Mouse (Mus musculus): ENCODE measurements around the gene Setd1a. TPM values are rescaled to one million over a fixed set of nuclear protein-coding genes. Genes with fewer than 3 reads are reported as not detected.
A peak's percentile ranks its signal among the peaks of the same experiment; 100 is the strongest.

The Setd1a gene
- polyA plus RNA-seq, 1 experiment from 2014 or later: 26.0 TPM

DNA sequence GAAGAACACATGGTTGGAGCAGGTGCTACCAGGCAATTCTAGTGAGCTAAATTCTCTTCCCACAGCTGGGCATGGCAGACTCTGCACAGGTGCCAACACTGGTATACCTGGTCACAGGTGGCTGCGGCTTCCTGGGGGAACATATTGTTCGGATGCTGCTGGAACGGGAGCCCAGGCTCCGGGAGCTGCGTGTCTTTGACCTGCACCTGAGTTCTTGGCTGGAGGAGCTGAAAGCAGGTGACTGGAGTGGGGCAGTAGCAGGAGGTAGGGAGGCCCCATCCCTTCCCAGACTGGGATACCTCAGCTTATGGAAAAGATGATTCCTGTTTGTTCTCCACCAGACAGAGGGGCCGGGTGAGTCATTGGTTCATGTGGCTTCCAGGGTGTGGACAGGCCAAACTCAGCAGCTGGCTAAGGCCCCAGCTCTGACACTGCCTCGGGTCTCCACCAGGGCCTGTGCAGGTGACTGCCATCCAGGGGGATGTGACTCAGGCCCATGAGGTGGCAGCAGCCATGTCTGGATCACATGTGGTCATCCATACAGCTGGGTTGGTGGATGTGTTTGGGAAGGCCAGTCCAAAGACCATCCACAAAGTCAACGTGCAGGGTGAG lies 24.6 kb downstream of the Setd1a start:
- 87% methylated on average over 8 of the region's 8 CpGs for WGBS
- Histone ChIP-seq H3K27me3 (replicated peaks; ENCODE audit: control insufficient read depth, insufficient read depth, low read length) (no peaks in the 10 kb centered on the region), H3K27ac (ENCODE audit: low read depth, low read length) (peak overlapping the region; percentile 53; the same call in 1 of the 2 replicates), H3K4me1 (replicated peaks; ENCODE audit: control insufficient read depth, insufficient read depth, low read length) (peaks cover 20% of the 10 kb centered on the region), H3K9ac (ENCODE audit: low read depth, low read length) (peak overlapping the region; percentile 50), H3K36me3 (ENCODE audit: control insufficient read depth, insufficient read depth, low read length) (peaks cover 40% of the 10 kb centered on the region), H3K4me3 (ENCODE audit: low read depth, low read length) (peak overlapping the region; percentile 29), H3K4me2 (peak overlapping the region; percentile 62), H3K9me3 (ENCODE audit: control insufficient read depth, low read length) (no peaks in the 10 kb centered on the region)
- DNase-seq (ENCODE audit: low spot score) (no peak), ATAC-seq (replicated peaks; ENCODE audit: low FRiP score) (no peak)

DNA sequence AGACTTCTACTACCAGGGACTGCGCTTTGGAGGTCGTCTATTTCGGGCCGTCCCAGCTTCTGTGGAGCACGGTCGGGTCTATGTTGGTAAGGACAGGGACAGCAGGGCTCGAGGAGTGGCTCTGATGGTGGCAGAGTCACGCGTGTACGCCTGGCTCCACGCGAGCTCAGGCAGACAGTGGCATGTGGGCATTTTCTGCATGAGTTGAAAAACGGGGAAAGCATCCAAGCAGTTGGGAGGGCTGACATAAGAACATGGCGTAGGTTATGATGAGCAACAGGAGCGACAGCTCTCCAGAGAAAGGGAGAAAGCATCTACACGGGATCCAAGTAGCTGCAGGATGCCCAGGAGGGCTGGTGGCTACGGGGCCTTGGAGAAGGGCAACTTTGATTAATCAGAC lies 25.8 kb downstream of the Setd1a start:
- 89% methylated on average over 17 of the region's 17 CpGs for WGBS
- Histone ChIP-seq H3K36me3 (ENCODE audit: control insufficient read depth, insufficient read depth, low read length) (peaks cover 33% of the 10 kb centered on the region), H3K9ac (ENCODE audit: low read depth, low read length) (no peak overlapping the region), H3K9me3 (ENCODE audit: control insufficient read depth, low read length) (no peaks in the 10 kb centered on the region), H3K4me2 (no peak overlapping the region), H3K27ac (ENCODE audit: low read depth, low read length) (no peak overlapping the region), H3K4me3 (ENCODE audit: low read depth, low read length) (no peak overlapping the region), H3K27me3 (replicated peaks; ENCODE audit: control insufficient read depth, insufficient read depth, low read length) (no peaks in the 10 kb centered on the region), H3K4me1 (replicated peaks; ENCODE audit: control insufficient read depth, insufficient read depth, low read length) (peaks cover 27% of the 10 kb centered on the region)
- ATAC-seq (replicated peaks; ENCODE audit: low FRiP score): no peak
- no peak for DNase-seq (ENCODE audit: low spot score)

- Histone ChIP-seq H3K4me3 (ENCODE audit: low read depth, low read length) (no peak overlapping the region), H3K4me1 (replicated peaks; ENCODE audit: control insufficient read depth, insufficient read depth, low read length) (peaks cover 25% of the 10 kb centered on the region), H3K27me3 (replicated peaks; ENCODE audit: control insufficient read depth, insufficient read depth, low read length) (no peaks in the 10 kb centered on the region), H3K36me3 (ENCODE audit: control insufficient read depth, insufficient read depth, low read length) (no peaks in the 10 kb centered on the region; the same call in 1 of the 2 replicates), H3K9me3 (ENCODE audit: control insufficient read depth, low read length) (no peaks in the 10 kb centered on the region), H3K9ac (ENCODE audit: low read depth, low read length) (no peak overlapping the region), H3K27ac (ENCODE audit: low read depth, low read length) (peak overlapping the region; percentile 19; the same call in 1 of the 2 replicates), H3K4me2 (no peak overlapping the region)
- DNase-seq (ENCODE audit: low spot score): no peak
- 61% methylated on average over 5 of the region's 5 CpGs for WGBS
- no peak for ATAC-seq (replicated peaks; ENCODE audit: low FRiP score)
Observed at GRCm38 (mm10) chr7:127808821-127809220, 32.4 kb downstream of the Setd1a start.

- no peaks in the 10 kb centered on the region for H3K36me3 ChIP-seq (ENCODE audit: control insufficient read depth, insufficient read depth, low read length)
- ATAC-seq (replicated peaks; ENCODE audit: low FRiP score) (no peak), DNase-seq (ENCODE audit: low spot score) (no peak)
- H3K4me2 ChIP-seq: no peak overlapping the region
- no peak overlapping the region for H3K9ac ChIP-seq (ENCODE audit: low read depth, low read length)
- no peaks in the 10 kb centered on the region for H3K9me3 ChIP-seq (ENCODE audit: control insufficient read depth, low read length)
- H3K27ac ChIP-seq (ENCODE audit: low read depth, low read length): peak overlapping the region; percentile 39; the same call in 1 of the 2 replicates
- H3K27me3 ChIP-seq (replicated peaks; ENCODE audit: control insufficient read depth, insufficient read depth, low read length): no peaks in the 10 kb centered on the region
- no peak overlapping the region for H3K4me3 ChIP-seq (ENCODE audit: low read depth, low read length)
- peaks cover 28% of the 10 kb centered on the region for H3K4me1 ChIP-seq (replicated peaks; ENCODE audit: control insufficient read depth, insufficient read depth, low read length)
- WGBS: 81% methylated on average over 1 of the region's 1 CpGs
Observed at GRCm38 (mm10) chr7:127809846-127810245, 33.4 kb downstream of the Setd1a start.

DNA sequence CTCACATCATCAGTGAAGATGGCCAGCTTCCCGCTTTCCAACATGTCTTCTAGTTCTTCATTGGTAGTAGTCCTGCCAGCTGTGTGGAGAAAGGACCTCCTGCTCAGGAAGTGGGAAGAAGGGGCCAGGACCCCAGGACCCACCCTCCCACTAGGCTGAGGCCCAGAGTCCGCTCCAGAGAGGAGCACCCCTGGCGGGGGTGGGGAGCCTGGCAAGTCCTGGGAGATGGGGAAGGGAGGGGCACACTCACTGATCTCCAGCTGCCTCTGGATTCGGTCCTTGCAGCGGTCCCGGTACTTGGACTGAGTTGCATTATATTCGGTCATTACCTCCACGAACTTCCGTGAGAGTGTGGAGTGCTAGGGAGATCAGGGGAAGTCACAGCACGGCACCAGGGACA lies 34.2 kb downstream of the Setd1a start:
- no peaks in the 10 kb centered on the region for H3K9me3 ChIP-seq (ENCODE audit: control insufficient read depth, low read length)
- no peak overlapping the region for H3K4me2 ChIP-seq
- no peak for ATAC-seq (replicated peaks; ENCODE audit: low FRiP score)
- H3K36me3 ChIP-seq (ENCODE audit: control insufficient read depth, insufficient read depth, low read length): no peaks in the 10 kb centered on the region
- no peak for DNase-seq (ENCODE audit: low spot score)
- H3K4me3 ChIP-seq (ENCODE audit: low read depth, low read length): no peak overlapping the region
- H3K27ac ChIP-seq (ENCODE audit: low read depth, low read length): no peak overlapping the region; the same call in 1 of the 2 replicates
- H3K27me3 ChIP-seq (replicated peaks; ENCODE audit: control insufficient read depth, insufficient read depth, low read length): no peaks in the 10 kb centered on the region
- no peak overlapping the region for H3K9ac ChIP-seq (ENCODE audit: low read depth, low read length)
- peaks cover 35% of the 10 kb centered on the region for H3K4me1 ChIP-seq (replicated peaks; ENCODE audit: control insufficient read depth, insufficient read depth, low read length)
- 77% methylated on average over 10 of the region's 10 CpGs for WGBS

- H3K27ac ChIP-seq (ENCODE audit: low read depth, low read length): no peak overlapping the region
- WGBS: 78% methylated on average over 4 of the region's 4 CpGs
- no peak for DNase-seq (ENCODE audit: low spot score)
- H3K4me2 ChIP-seq: no peak overlapping the region
- no peaks in the 10 kb centered on the region for H3K9me3 ChIP-seq (ENCODE audit: control insufficient read depth, low read length)
- H3K36me3 ChIP-seq (ENCODE audit: control insufficient read depth, insufficient read depth, low read length): no peaks in the 10 kb centered on the region
- H3K27me3 ChIP-seq (replicated peaks; ENCODE audit: control insufficient read depth, insufficient read depth, low read length): no peaks in the 10 kb centered on the region
- no peak for ATAC-seq (replicated peaks; ENCODE audit: low FRiP score)
- H3K4me3 ChIP-seq (ENCODE audit: low read depth, low read length): no peak overlapping the region
- H3K9ac ChIP-seq (ENCODE audit: low read depth, low read length): no peak overlapping the region
- peaks cover 35% of the 10 kb centered on the region for H3K4me1 ChIP-seq (replicated peaks; ENCODE audit: control insufficient read depth, insufficient read depth, low read length)
Observed at GRCm38 (mm10) chr7:127811240-127811639, 34.8 kb downstream of the Setd1a start.

- Histone ChIP-seq H3K27ac (ENCODE audit: low read depth, low read length) (no peak overlapping the region), H3K4me2 (no peak overlapping the region), H3K4me3 (ENCODE audit: low read depth, low read length) (no peak overlapping the region), H3K27me3 (replicated peaks; ENCODE audit: control insufficient read depth, insufficient read depth, low read length) (no peaks in the 10 kb centered on the region), H3K36me3 (ENCODE audit: control insufficient read depth, insufficient read depth, low read length) (no peaks in the 10 kb centered on the region), H3K4me1 (replicated peaks; ENCODE audit: control insufficient read depth, insufficient read depth, low read length) (peaks cover 31% of the 10 kb centered on the region), H3K9me3 (ENCODE audit: control insufficient read depth, low read length) (no peaks in the 10 kb centered on the region), H3K9ac (ENCODE audit: low read depth, low read length) (no peak overlapping the region)
- DNase-seq (ENCODE audit: low spot score): no peak
- ATAC-seq (replicated peaks; ENCODE audit: low FRiP score): no peak
- 75% methylated on average over 3 of the region's 3 CpGs for WGBS
Observed at GRCm38 (mm10) chr7:127812292-127812691, 35.8 kb downstream of the Setd1a start.

- 65% methylated on average over 4 of the region's 4 CpGs for WGBS
- Histone ChIP-seq H3K36me3 (ENCODE audit: control insufficient read depth, insufficient read depth, low read length) (no peaks in the 10 kb centered on the region), H3K4me1 (replicated peaks; ENCODE audit: control insufficient read depth, insufficient read depth, low read length) (peaks cover 26% of the 10 kb centered on the region), H3K9ac (ENCODE audit: low read depth, low read length) (no peak overlapping the region), H3K27me3 (replicated peaks; ENCODE audit: control insufficient read depth, insufficient read depth, low read length) (no peaks in the 10 kb centered on the region), H3K27ac (ENCODE audit: low read depth, low read length) (peak overlapping the region; percentile 68; the same call in 1 of the 2 replicates), H3K4me3 (ENCODE audit: low read depth, low read length) (no peak overlapping the region), H3K9me3 (ENCODE audit: control insufficient read depth, low read length) (no peaks in the 10 kb centered on the region), H3K4me2 (no peak overlapping the region)
- DNase-seq (ENCODE audit: low spot score): no peak
- no peak for ATAC-seq (replicated peaks; ENCODE audit: low FRiP score)
Observed at GRCm38 (mm10) chr7:127813821-127814220, 37.4 kb downstream of the Setd1a start.

DNA sequence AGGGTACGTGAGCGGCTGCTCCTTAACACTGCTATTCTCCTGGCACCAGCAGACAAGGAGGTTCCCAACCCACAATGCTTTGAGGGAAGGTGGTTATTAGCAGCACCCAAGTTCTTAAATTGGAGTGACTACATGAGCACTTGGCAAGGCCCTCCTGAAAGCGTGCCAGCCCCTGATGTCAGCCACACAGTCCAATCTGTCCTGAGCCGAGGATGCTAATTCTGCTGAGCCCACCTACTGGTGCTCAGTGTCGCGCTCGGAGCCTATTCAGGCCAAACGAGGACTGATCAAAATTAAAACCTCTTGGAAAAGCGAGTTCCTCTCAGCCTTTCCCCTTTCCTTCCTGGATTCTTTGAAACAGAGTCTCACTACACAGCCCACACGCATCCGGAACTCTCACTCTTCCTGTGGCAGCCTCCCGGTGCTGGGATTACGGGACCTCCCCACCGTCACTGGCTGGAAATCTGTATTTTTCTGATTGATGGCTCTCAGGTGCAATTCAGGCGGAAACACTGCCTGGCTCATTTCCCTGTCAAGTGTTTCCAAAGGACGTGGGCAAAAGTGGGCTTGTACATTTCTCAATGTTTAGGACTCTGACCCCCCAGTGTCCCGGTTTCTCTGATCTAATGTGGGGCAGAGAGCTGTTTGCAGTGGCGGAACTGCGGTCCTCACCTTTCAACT lies 37.9 kb downstream of the Setd1a start:
- no peaks in the 10 kb centered on the region for H3K27me3 ChIP-seq (replicated peaks; ENCODE audit: control insufficient read depth, insufficient read depth, low read length)
- WGBS: 74% methylated on average over 19 of the region's 19 CpGs

More for the DNA sequence above, 37.9 kb downstream of the Setd1a start:
- DNase-seq (ENCODE audit: low spot score): no peak
- H3K9me3 ChIP-seq (ENCODE audit: control insufficient read depth, low read length): no peaks in the 10 kb centered on the region
- no peaks in the 10 kb centered on the region for H3K36me3 ChIP-seq (ENCODE audit: control insufficient read depth, insufficient read depth, low read length)
- H3K4me3 ChIP-seq (ENCODE audit: low read depth, low read length): no peak overlapping the region
- no peak overlapping the region for H3K9ac ChIP-seq (ENCODE audit: low read depth, low read length)
- peak overlapping the region; percentile 68 for H3K27ac ChIP-seq (ENCODE audit: low read depth, low read length)
- no peak for ATAC-seq (replicated peaks; ENCODE audit: low FRiP score)
- H3K4me1 ChIP-seq (replicated peaks; ENCODE audit: control insufficient read depth, insufficient read depth, low read length): peaks cover 26% of the 10 kb centered on the region
- no peak overlapping the region for H3K4me2 ChIP-seq

Measured in liver, embryonic 11.5 days (tissue).